Mouse (Mus musculus) E14TG2a.4 (cell line): ENCODE measurements at regions not wholly inside any gene's neighbourhood (a gene's known extent, or its start where the extent isn't known, plus 50 kb on each side); places are given as distances from the start of the nearest gene placed in this dataset.

Experiments used
- CTCF ChIP-seq: conservative IDR thresholded peaks from 2 replicates; pipeline ENCODE4 v1.5.1; 2014; ENCODE audit warnings: low read length
- NANOG ChIP-seq: IDR thresholded peaks from 2 replicates; pipeline ENCODE4 v1.6.1; 2014; ENCODE audit warnings: borderline replicate concordance, low read length, mixed read lengths

DNA sequence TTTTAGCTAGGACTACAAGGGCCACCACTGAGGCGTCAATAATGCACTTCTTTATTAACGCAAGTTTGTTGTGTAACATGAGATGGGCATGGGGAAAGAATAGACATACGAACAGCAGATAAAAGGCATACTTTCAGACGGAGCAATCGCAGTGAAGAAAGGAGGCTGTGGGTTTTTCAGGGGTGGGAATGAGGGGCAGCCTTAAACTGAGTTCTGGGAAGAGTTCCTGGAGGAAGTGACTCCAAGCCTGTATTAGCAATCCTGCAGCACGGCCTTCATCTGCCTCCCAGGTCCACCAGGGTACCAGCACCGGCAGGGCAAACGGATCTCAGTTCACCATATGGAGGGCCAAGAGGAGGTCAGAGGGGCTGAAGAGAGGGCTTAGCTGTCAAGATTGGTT is 94.6 kb downstream of the Stk35 start:
- TF ChIP-seq CTCF (no peak), NANOG (no peak)
